Mouse (Mus musculus) erythroblast, embryonic 14.5 days (primary cell): ENCODE results near the gene Atp13a3.

Source experiments
- GATA1 ChIP-seq: IDR thresholded peaks from 2 replicates; pipeline ENCODE4 v1.6.1; 2012; ENCODE audit warnings: low read length, inconsistent platforms, mixed read lengths
- TAL1 ChIP-seq: IDR thresholded peaks from 3 replicates; pipeline ENCODE4 v1.6.1; 2012; ENCODE audit warnings: low read length, inconsistent platforms, mixed read lengths

DNA sequence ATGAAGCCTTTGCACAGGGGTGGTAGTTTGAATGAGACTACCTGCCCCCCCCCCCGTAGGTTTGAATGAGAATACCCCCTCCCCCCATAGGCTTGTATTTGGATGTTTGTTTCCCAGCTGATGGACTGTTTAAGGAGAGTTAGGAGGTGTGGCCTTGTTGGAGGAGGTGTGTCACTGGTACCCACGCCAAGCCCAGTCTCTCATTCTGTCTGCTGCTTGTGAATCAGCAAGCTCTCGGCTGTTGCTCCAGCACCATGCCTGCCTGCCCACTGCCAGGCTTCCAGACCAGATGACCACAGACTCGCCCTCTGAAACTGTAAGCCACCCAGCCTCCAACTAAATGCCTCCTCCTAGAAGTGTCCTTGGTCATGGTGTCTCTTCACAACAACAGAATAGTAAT, 142.6 kb downstream of the Atp13a3 start:
- TF ChIP-seq GATA1 (no peak), TAL1 (no peak)
